Mouse (Mus musculus): ENCODE results near the gene Gng7. TPM values are rescaled to one million over a fixed set of nuclear protein-coding genes. Genes with fewer than 3 reads are reported as not detected.

Gng7 gene
- polyA plus RNA-seq, 1 experiment from 2014 or later = 11.5 TPM

DNA sequence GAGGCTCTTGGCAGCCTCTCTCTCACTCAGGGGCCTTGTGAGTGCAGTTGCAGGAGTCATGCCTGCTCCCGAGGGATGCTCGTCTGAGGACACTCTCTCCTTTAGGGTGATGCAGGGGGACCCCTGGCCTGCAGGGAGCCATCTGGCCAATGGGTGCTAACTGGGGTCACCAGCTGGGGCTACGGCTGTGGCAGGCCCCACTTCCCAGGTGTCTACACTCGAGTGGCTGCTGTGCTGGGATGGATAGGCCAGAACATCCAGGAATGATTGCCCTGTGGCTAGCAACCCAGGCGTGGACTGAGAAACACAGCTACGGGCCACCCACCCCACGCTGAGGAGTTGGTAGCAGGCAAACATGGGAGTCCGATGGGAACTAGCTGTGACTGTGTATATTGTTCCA lies 115.7 kb downstream of the Gng7 start:
- no peak for DNase-seq
- Histone ChIP-seq H3K27ac (replicated peaks; ENCODE audit: low read depth, low read length) (no peak overlapping the region), H3K9me3 (ENCODE audit: control insufficient read depth, low read length) (no peaks in the 10 kb centered on the region), H3K4me3 (replicated peaks; ENCODE audit: low read depth, low read length) (no peak overlapping the region; the same call in 1 of the 2 replicates), H3K9ac (replicated peaks; ENCODE audit: low read length) (no peak overlapping the region), H3K27me3 (ENCODE audit: control insufficient read depth, insufficient read depth, low read length) (no peaks in the 10 kb centered on the region), H3K4me1 (ENCODE audit: control insufficient read depth, insufficient read depth, low read length) (peaks cover 7% of the 10 kb centered on the region), H3K4me2 (ENCODE audit: low read length) (peak overlapping the region; percentile 96; the same call in 1 of the 2 replicates), H3K36me3 (ENCODE audit: control insufficient read depth, insufficient read depth, low read length) (peaks cover 45% of the 10 kb centered on the region)
- 88% methylated on average over 8 of the region's 8 CpGs for WGBS
- no peak for ATAC-seq (ENCODE audit: low FRiP score, low TSS enrichment)

Other genes starting within 250 kb of the Gng7 start
- 57.2 and 75.1 TPM in 2 replicates for gene Sf3a2, start 216.7 kb downstream of the Gng7 start, polyA plus RNA-seq (2014; fragmentation: Nextera tagmentation; extraction: Ambion mirVana)
- 107 and 116 TPM in 2 replicates for gene Plekhj1, start 216.3 kb downstream of the Gng7 start, polyA plus RNA-seq (2014; fragmentation: Nextera tagmentation; extraction: Ambion mirVana)
- 0.12 TPM in 1 of 2 replicates, not detected in the other for gene Amh, start 209.7 kb downstream of the Gng7 start, polyA plus RNA-seq (2014; fragmentation: Nextera tagmentation; extraction: Ambion mirVana)
- 0.23 and 0.30 TPM in 2 replicates for gene Jsrp1, start 201.4 kb downstream of the Gng7 start, polyA plus RNA-seq (2014; fragmentation: Nextera tagmentation; extraction: Ambion mirVana)
- 1,218 and 1,334 TPM in 2 replicates for gene Oaz1, start 188.3 kb downstream of the Gng7 start, polyA plus RNA-seq (2014; fragmentation: Nextera tagmentation; extraction: Ambion mirVana)
- gene Lingo3, start 170.9 kb downstream of the Gng7 start, polyA plus RNA-seq (2014; fragmentation: Nextera tagmentation; extraction: Ambion mirVana) = 6.2 and 7.3 TPM in 2 replicates
- 256 and 328 TPM in 2 replicates for gene Lsm7, start 159.7 kb downstream of the Gng7 start, polyA plus RNA-seq (2014; fragmentation: Nextera tagmentation; extraction: Ambion mirVana)
- gene Sppl2b, start 159.7 kb downstream of the Gng7 start, polyA plus RNA-seq (2014; fragmentation: Nextera tagmentation; extraction: Ambion mirVana) = 60.5 and 62.7 TPM in 2 replicates
- gene Tmprss9, start 143.1 kb downstream of the Gng7 start, polyA plus RNA-seq (2014; fragmentation: Nextera tagmentation; extraction: Ambion mirVana) = 0.26 TPM in 1 of 2 replicates, not detected in the other
- 331 and 393 TPM in 2 replicates for gene Timm13, start 114.0 kb downstream of the Gng7 start, polyA plus RNA-seq (2014; fragmentation: Nextera tagmentation; extraction: Ambion mirVana)
- gene Lmnb2, start 96.7 kb downstream of the Gng7 start, polyA plus RNA-seq (2014; fragmentation: Nextera tagmentation; extraction: Ambion mirVana) = 13.9 and 20.0 TPM in 2 replicates
- 4.3 and 8.0 TPM in 2 replicates for gene Gadd45b, start 84.9 kb downstream of the Gng7 start, polyA plus RNA-seq (2014; fragmentation: Nextera tagmentation; extraction: Ambion mirVana)
- gene Diras1, start 10.7 kb upstream of the Gng7 start, polyA plus RNA-seq (2014; fragmentation: Nextera tagmentation; extraction: Ambion mirVana) = 24.0 and 55.4 TPM in 2 replicates
- 32.4 and 34.9 TPM in 2 replicates for gene Slc39a3, start 22.5 kb upstream of the Gng7 start, polyA plus RNA-seq (2014; fragmentation: Nextera tagmentation; extraction: Ambion mirVana)
- 259 and 292 TPM in 2 replicates for gene Sgta, start 45.2 kb upstream of the Gng7 start, polyA plus RNA-seq (2014; fragmentation: Nextera tagmentation; extraction: Ambion mirVana)
- 31.2 and 38.2 TPM in 2 replicates for gene Thop1, start 55.1 kb upstream of the Gng7 start, polyA plus RNA-seq (2014; fragmentation: Nextera tagmentation; extraction: Ambion mirVana)
- 0.09 and 0.31 TPM in 2 replicates for gene Creb3l3, start 83.9 kb upstream of the Gng7 start, polyA plus RNA-seq (2014; fragmentation: Nextera tagmentation; extraction: Ambion mirVana)
- gene Map2k2, start 91.0 kb upstream of the Gng7 start, polyA plus RNA-seq (2014; fragmentation: Nextera tagmentation; extraction: Ambion mirVana) = 236 and 240 TPM in 2 replicates
- 8.1 and 12.4 TPM in 2 replicates for gene Zbtb7a, start 120.3 kb upstream of the Gng7 start, polyA plus RNA-seq (2014; fragmentation: Nextera tagmentation; extraction: Ambion mirVana)
- 49.2 and 55.7 TPM in 2 replicates for gene Pias4, start 153.0 kb upstream of the Gng7 start, polyA plus RNA-seq (2014; fragmentation: Nextera tagmentation; extraction: Ambion mirVana)
- 479 and 528 TPM in 2 replicates for gene Eef2, start 161.7 kb upstream of the Gng7 start, polyA plus RNA-seq (2014; fragmentation: Nextera tagmentation; extraction: Ambion mirVana)
- gene Dapk3, start 168.1 kb upstream of the Gng7 start, polyA plus RNA-seq (2014; fragmentation: Nextera tagmentation; extraction: Ambion mirVana) = 63.3 and 66.9 TPM in 2 replicates
- 0.23 TPM in 1 of 2 replicates, not detected in the other for gene 4930442H23Rik, start 168.9 kb upstream of the Gng7 start, polyA plus RNA-seq (2014; fragmentation: Nextera tagmentation; extraction: Ambion mirVana)
- not detected in 2 replicates for gene Nmrk2, start 187.1 kb upstream of the Gng7 start, polyA plus RNA-seq (2014; fragmentation: Nextera tagmentation; extraction: Ambion mirVana)
- gene Atcay, start 215.9 kb upstream of the Gng7 start, polyA plus RNA-seq (2014; fragmentation: Nextera tagmentation; extraction: Ambion mirVana) = 82.4 and 118 TPM in 2 replicates
- 20.3 and 21.7 TPM in 2 replicates for gene Zfr2, start 218.2 kb upstream of the Gng7 start, polyA plus RNA-seq (2014; fragmentation: Nextera tagmentation; extraction: Ambion mirVana)
- gene Matk, start 238.0 kb upstream of the Gng7 start, polyA plus RNA-seq (2014; fragmentation: Nextera tagmentation; extraction: Ambion mirVana) = 14.8 and 29.4 TPM in 2 replicates